Mouse (Mus musculus) erythroblast, adult 5-6 weeks (primary cell): Measurements from ENCODE around the gene Zfp1. TPM values are rescaled to one million over a fixed set of nuclear protein-coding genes. Genes with fewer than 3 reads are reported as not detected.

ENCODE experiments used
- ATAC-seq: replicated peaks from 2 replicates; pipeline ENCODE4 v1.8.0; 2016; ENCODE audit warnings: moderate number of reproducible peaks, mild to moderate bottlenecking, moderate TSS enrichment, inconsistent platforms; ENCODE audit not compliant: poor library complexity, low FRiP score, severe bottlenecking
- total RNA-seq, 2 experiments: library from RNA; stranded (forward) in 1 of 2; stranded (reverse) in 1 of 2; fragments of 150-400 nt in 1 of 2; fragments of 200-764, 138-1000 nt in 1 of 2; gene quantifications; 2 replicates each; pipeline versions ENCODE4 v1.2.3 to v1.2.4; 2015 to 2017; ENCODE audit warnings: low replicate concordance in 2 of 2

The Zfp1 gene
- total RNA-seq, 2 experiments from 2014 or later: 1.2 to 1.3 TPM

- no peak for ATAC-seq
Measured at GRCm38 (mm10) chr8:111657312-111657854, 14.2 kb downstream of the Zfp1 start.

DNA sequence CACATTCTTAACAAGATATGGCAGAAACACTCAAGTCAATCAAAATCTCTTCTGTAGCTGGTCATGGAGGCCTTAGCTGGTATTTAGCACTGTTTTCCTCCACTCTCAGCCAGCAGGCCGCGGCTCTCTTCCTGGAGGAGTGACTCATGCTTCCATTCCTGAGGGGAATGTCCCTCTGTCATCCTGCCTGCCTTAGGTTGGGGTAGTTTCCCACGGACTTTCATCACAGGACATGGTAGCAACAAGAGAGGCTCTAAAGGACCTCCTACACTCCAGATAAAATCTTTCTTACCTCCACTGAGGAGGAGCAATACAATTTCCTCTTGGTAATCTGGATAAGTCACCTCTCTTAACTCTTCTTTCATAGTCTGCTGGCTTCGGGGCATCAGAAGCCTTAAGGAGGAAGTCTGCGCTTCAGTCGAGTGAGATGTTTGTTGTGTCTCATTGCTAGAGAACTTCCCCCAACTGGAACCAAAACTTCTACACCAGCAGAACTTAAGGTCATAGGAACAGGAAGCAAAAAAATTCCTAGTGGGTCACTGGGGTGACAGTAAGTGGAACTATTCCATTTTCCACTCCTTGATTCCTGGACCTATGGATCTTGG is 15.7 kb downstream of the Zfp1 start:
- ATAC-seq: no peak

GRCm38 (mm10) chr8:111662473-111662872 is 19.3 kb downstream of the Zfp1 start:
- ATAC-seq: peak; percentile 66; the same call in 1 of the 2 replicates

DNA sequence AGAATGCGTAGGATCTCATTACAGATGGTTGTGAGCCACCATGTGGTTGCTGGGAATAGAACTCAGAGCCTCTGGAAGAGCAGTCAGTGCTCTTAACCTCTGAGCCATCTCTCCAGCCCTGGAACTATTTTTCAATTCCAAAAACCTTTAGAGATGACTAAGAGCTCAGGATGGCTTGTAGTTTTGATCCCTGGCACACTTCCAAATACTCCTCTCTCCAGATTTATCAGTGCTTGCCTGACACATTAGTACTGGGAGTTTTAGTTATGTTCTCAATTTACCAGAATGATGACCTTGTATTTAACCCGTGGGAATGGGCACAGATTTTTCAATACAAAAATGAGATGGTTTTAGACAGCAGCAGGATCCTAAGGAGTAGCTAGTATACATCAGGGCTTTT is 23.6 kb downstream of the Zfp1 start:
- ATAC-seq: no peak

- no peak for ATAC-seq
Measured at GRCm38 (mm10) chr8:111676237-111676636, 33.0 kb downstream of the Zfp1 start.

GRCm38 (mm10) chr8:111678111-111678510 is 34.9 kb downstream of the Zfp1 start:
- peak; percentile 73 for ATAC-seq

DNA sequence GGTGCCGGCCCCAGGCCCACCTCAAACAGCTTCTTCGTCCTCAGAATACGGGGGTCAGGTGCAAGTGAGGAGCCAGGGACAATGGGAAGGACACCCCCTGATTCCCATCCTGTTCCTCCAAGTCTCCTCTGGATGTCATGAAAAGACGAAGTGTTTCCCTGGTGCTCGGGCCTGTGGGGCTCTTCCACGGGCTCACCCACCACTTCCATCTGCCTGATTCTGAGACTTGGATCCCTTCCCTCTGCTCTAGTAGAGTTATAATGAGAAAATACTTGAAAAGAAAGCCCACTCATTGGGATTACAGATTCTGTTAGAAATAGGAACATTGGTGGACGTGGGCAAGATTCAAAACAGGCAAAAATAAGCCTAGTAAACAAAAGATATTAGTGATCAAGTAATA is 35.6 kb downstream of the Zfp1 start:
- ATAC-seq: no peak

- ATAC-seq: no peak
Measured at GRCm38 (mm10) chr8:111680423-111681028, 37.3 kb downstream of the Zfp1 start.

- no peak for ATAC-seq
Measured at GRCm38 (mm10) chr8:111681153-111681552, 38.0 kb downstream of the Zfp1 start.

GRCm38 (mm10) chr8:111682521-111682920 is 39.3 kb downstream of the Zfp1 start:
- no peak for ATAC-seq

DNA sequence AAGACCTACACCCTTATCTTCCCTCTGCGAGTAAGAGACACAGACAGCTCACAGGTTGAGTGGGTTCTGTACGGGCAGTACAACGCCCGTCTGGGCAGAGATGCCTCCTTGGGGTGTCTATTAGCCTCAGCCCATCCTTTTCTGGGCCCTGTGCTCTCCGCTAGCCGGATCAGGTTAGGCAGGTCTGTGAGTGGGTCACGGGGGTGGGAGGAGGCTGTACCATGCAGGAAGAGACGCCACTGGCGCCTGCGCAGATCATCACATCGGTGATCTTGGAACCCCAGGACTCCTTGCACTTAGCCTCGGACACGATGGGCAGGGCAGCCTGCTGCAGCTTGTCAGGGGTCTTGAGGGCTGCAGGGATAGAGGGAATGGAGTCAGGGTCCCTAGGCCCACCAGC is 43.7 kb downstream of the Zfp1 start:
- no peak for ATAC-seq

GRCm38 (mm10) chr8:111690960-111691445 is 47.8 kb downstream of the Zfp1 start, which contains the start of gene Ctrb1:
Ctrb1 (minus strand) TSS chr8:111691010.
- no peak for ATAC-seq

DNA sequence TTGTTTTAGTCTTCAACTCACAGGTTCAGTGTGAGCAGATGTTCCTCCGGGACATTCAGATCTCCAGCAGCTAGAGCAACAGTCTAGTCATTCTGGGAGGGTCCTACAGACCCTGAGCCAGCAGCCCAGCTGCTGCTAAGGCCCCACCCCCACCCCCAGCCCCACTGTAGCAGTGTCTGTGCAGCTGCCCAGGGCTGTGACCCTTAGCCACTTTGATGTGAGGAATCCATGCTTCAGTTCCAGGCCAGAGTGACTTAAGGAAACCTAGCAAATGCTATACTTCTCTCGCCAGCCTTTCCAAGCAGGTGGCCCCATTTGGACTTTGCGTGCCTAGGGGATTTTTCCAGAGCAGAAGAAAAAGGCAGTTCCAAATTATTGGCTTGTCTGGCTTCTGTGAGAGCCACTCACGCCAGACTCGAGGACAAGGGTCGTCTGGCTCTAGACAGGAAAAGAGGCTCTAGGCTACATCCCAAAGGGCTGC is 50.1 kb downstream of the Zfp1 start:
- no peak for ATAC-seq

- no peak for ATAC-seq
Measured at GRCm38 (mm10) chr8:111695441-111695840, 52.2 kb downstream of the Zfp1 start.

DNA sequence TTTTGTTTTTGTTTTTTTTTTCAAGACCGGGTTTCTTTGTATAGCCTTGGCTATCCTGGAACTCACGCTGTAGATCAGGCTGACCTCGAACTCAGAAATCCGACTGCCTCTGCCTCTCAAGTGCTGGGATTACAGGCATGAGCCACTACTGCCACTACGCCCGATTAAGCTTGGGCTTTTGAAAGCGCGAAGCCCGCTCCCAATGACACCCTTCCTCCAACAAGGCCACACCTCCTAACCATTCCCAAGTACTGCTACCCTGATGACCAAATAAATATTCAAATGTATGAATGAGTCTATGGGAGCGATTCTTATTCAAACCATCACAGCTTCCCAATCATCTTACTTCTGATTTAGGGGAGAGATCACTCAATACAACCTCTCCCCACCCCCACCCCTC is 54.5 kb downstream of the Zfp1 start:
- ATAC-seq: no peak

DNA sequence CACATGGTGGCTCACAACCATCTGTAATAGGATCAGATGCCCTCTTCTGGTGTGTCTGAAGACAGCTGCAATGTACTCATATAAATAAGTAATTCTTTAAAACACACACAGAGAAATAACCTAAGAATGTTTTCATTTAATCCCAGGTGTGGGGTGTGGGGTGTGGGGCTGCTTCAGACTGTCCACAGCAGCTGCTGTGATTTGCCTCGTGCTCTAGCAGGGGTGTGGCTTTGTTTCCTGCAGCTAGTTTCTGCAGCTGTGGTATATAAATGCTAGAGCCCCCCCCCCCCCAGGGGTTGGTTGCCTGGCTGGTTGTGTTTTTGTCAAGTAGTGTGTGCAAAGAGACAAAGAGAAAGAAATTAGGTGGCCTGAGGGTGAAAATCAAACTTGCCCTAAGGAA is 55.8 kb downstream of the Zfp1 start:
- no peak for ATAC-seq

DNA sequence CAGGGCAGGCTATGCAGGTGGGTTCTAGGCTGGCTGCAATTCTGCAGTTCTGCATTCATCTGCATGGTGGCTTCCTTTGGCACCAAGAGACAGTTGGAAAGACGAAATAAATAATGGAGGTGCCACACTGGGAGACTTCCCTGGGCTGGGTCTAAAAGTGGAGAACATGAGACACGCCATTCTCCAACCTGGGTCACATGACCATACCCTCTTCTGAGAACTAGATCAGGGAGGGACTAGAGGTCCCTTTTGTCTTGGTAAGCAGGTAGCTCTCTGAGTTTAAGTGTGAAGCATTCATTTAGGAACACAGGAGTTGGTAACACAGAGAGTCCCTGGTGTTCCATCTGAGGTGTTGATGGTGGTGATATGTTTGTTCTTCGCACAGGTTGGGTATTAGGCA is 57.0 kb downstream of the Zfp1 start:
- no peak for ATAC-seq

- no peak for ATAC-seq
Measured at GRCm38 (mm10) chr8:111700740-111701139, 57.5 kb downstream of the Zfp1 start.

DNA sequence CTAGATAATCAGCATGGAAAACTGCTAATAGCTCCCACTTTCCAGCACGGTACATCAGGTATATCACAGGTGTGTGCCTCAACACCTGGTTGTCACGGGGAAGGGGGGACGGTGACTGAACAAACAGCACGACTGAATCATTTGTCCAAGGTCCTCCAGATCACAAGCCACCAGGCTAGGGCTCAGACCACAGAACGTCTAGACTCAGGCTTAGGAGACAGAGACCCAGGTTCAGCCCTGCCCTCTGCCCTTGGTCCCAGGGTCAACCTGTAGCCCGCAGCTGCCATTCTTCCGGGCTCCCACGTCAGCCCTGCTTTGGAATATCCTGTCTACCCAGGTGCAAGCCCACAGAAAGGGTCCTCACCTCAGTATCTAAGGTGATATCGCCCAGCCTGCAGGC is 58.2 kb downstream of the Zfp1 start:
- ATAC-seq: no peak

DNA sequence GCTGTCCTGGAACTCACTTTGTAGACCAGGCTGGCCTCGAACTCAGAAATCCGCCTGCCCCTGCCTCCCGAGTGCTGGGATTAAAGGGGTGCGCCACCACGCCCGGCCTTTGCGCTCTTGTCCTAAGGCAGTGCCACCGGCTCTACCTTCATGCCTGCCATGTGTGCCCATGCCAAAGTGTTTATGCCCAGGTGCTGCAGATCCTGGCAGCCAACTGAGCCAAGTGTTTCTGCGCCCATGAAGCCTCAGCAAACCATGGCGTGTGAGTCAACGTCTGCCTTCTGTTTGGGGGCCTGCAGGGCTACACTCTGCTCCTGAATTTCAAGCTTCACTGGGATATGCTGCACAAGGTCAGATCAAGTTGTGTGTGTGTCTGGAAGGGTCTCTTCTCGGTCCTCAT is 61.4 kb downstream of the Zfp1 start:
- ATAC-seq: no peak

DNA sequence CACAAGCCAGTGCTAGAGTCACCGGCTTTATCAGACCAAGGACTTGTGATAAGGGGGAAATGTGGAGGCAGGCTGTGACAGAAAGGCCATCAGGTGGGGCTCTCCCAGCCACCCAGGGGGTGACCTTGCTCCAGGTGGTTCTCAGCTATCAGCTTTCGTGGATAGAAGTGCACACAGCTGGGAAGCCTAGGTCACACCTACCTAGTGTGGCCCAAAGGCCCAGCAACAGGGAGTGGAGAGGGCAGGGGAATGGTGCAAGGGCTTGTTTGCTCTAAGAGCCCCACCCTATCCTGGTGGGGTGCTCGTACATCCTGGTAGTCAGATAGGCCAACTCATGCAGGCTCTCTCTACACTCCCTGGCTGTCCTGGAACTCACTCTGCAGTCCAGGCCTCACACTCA is 62.0 kb downstream of the Zfp1 start:
- no peak for ATAC-seq
